Mouse (Mus musculus): ENCODE data around the gene Mrpl23.

GRCm38 (mm10) chr7:142535832-142536231 lies 3.3 kb downstream of the Mrpl23 start:
- TF ChIP-seq MYOD1 (IDR thresholded peaks at IDR 0.05; ENCODE audit: control insufficient read depth, insufficient read length, low read depth) = no peak
- no peak for TF ChIP-seq MAX (IDR thresholded peaks at IDR 0.05)
- TF ChIP-seq CEBPB (IDR thresholded peaks at IDR 0.05; ENCODE audit: low read depth) = no peak
- TF ChIP-seq MYOG (IDR thresholded peaks at IDR 0.05; ENCODE audit: control insufficient read depth, extremely low read depth, insufficient read length) = no peak
- TF ChIP-seq USF1 (IDR thresholded peaks at IDR 0.05; ENCODE audit: low read depth) = no peak
- no peak for TF ChIP-seq CTCF (IDR thresholded peaks at IDR 0.05; ENCODE audit: control insufficient read depth, insufficient read depth, insufficient read length)
